Mouse (Mus musculus): ENCODE data around the gene Pim1. TPM values are rescaled to one million over a fixed set of nuclear protein-coding genes. Genes with fewer than 3 reads are reported as not detected.
A peak's percentile ranks its signal among the peaks of the same experiment; 100 is the strongest.

Gene Pim1
- total and polyA plus RNA-seq, 2 experiments from 2014 or later = 8.3 to 12.7 TPM

DNA sequence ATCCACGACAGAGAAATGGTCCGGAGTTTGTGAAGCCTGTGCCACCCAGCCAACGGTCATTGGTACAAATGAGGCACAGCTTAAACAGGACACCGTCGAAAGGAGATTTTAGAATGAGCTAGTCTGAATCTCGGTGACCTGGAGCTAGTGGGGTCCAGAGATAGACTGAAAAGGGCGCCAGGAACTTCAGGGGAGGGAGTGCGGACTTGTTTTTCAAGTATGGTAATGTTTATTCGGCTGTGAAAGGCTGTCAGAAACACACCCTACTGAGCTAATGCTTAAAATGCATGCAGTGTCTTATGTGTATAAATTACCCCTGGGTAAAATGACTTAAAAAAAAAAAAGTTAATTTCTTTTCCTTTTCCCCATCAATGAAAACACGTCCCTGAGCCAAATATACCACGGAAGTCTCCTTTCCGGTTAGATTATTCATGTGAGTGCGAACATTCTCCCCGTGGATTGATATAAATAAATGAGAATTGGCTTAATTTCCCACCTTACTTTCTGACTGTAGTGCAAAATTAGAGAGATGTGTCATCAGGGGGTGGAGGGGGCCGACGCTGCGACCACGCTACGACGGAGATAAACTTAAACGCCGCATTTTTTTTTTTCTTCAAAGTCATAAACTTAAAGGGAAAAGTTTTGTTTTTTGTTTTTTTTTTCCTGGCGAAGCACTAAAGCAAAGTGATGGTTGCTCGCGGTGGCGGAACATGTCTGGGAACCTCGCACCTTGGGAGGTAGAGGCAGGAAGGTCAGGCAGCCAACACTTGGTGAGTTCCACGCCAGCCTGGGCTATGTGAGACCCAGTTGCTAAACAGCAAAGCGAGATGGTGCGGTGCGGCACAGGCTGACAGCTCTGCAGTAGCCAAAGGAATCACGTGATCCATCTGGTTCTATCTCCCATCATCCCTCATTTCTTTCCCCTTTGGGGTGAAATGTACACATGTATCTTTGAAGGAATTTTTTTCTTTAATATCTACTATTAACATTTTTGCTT lies 12.4 kb downstream of the Pim1 start:
- Histone ChIP-seq H3K9ac (replicated peaks; ENCODE audit: low read length, poor library complexity, severe bottlenecking) (no peak overlapping the region), H3K9me3 (ENCODE audit: low read length) (no peaks in the 10 kb centered on the region), H3K4me3 (ENCODE audit: low read depth, low read length) (no peak overlapping the region), H3K4me1 (ENCODE audit: insufficient read depth, low read length) (no peaks in the 10 kb centered on the region), H3K36me3 (ENCODE audit: insufficient read depth, low read length) (no peaks in the 10 kb centered on the region), H3K27me3 (ENCODE audit: insufficient read depth, low read length) (no peaks in the 10 kb centered on the region), H3K4me2 (ENCODE audit: low read depth, low read length, poor library complexity, severe bottlenecking) (no peak overlapping the region), H3K27ac (ENCODE audit: low read depth, low read length) (no peak overlapping the region)
- DNase-seq (ENCODE audit: low spot score) (no peak), ATAC-seq (ENCODE audit: low FRiP score) (no peak)
- TF ChIP-seq CTCF (IDR thresholded peaks at IDR 0.05) = no peak
- 19% methylated on average over 32 of the region's 32 CpGs for WGBS

DNA sequence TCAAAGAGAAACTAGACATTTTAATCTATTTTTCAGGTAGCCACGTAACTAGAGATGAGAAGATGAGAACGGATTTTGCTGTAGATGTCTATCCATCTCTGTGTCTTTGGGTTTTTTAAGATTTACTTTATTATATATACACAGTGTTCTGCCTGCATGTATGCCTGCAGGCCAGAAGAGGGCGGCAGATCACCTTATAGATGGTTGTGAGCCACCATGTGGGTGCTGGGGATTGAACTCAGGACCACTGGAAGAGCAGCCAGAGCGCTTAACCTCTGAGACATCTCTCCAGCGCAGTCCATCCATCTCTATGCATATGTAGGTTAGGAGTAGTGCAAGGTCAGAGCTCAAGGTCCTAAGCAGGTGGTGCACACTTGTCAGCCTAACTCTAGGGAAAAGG lies 13.1 kb downstream of the Pim1 start:
- WGBS = 80% methylated on average over 5 of the region's 5 CpGs

DNA sequence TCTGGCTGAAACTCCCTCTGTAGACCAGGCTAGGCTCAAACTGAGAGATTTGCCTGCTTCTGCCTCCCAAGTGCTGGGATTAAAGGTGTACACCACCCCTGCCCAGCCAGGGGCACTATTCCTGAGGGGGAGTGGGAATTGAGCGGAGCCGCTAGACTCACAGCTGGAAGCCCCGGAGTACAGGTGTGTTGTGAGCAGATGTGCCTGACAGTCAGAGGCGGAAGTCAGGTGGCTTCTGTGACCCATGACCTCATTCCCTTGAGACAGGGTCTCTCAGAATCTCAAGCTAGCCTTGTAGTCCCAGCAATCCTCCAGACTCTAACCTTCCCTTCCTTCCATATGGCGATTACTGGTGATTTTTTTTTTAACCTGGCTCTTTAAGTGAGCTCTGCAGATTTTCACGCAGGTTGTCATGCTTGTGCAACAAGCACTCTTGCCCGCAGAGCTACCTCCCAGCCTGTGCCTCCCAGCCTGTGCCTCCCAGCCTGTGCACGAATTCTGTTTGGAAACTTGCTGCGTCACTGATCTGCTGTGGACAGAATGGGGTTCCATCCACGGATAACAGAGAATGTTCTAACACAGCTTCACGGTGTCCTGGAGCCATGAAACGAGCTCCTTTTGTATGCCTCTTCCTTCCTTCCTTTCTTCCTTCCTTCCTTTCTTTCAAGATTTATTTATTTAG lies 18.5 kb downstream of the Pim1 start:
- Histone ChIP-seq H3K27me3 (ENCODE audit: insufficient read depth, low read length) (no peaks in the 10 kb centered on the region), H3K9me3 (ENCODE audit: low read length) (no peaks in the 10 kb centered on the region), H3K4me1 (ENCODE audit: insufficient read depth, low read length) (no peaks in the 10 kb centered on the region), H3K4me2 (ENCODE audit: low read depth, low read length, poor library complexity, severe bottlenecking) (no peak overlapping the region), H3K9ac (replicated peaks; ENCODE audit: low read length, poor library complexity, severe bottlenecking) (no peak overlapping the region), H3K4me3 (ENCODE audit: low read depth, low read length) (no peak overlapping the region), H3K27ac (ENCODE audit: low read depth, low read length) (no peak overlapping the region), H3K36me3 (ENCODE audit: insufficient read depth, low read length) (no peaks in the 10 kb centered on the region)
- DNase-seq (ENCODE audit: low spot score) = no peak
- 75% methylated on average over 12 of the region's 12 CpGs for WGBS
- no peak for TF ChIP-seq CTCF (IDR thresholded peaks at IDR 0.05)
- no peak for ATAC-seq (ENCODE audit: low FRiP score)

More for the DNA sequence above, 13.1 kb downstream of the Pim1 start:
- H3K36me3 ChIP-seq (ENCODE audit: insufficient read depth, low read length) = no peaks in the 10 kb centered on the region
- H3K9me3 ChIP-seq (ENCODE audit: low read length) = no peaks in the 10 kb centered on the region
- peak; percentile 46 for TF ChIP-seq CTCF (IDR thresholded peaks at IDR 0.05)
- H3K4me1 ChIP-seq (ENCODE audit: insufficient read depth, low read length) = no peaks in the 10 kb centered on the region
- DNase-seq (ENCODE audit: low spot score) (no peak), ATAC-seq (ENCODE audit: low FRiP score) (no peak)
- H3K9ac ChIP-seq (replicated peaks; ENCODE audit: low read length, poor library complexity, severe bottlenecking) = no peak overlapping the region
- H3K27ac ChIP-seq (ENCODE audit: low read depth, low read length) = no peak overlapping the region
- no peak overlapping the region for H3K4me3 ChIP-seq (ENCODE audit: low read depth, low read length)
- no peak overlapping the region for H3K4me2 ChIP-seq (ENCODE audit: low read depth, low read length, poor library complexity, severe bottlenecking)
- no peaks in the 10 kb centered on the region for H3K27me3 ChIP-seq (ENCODE audit: insufficient read depth, low read length)

DNA sequence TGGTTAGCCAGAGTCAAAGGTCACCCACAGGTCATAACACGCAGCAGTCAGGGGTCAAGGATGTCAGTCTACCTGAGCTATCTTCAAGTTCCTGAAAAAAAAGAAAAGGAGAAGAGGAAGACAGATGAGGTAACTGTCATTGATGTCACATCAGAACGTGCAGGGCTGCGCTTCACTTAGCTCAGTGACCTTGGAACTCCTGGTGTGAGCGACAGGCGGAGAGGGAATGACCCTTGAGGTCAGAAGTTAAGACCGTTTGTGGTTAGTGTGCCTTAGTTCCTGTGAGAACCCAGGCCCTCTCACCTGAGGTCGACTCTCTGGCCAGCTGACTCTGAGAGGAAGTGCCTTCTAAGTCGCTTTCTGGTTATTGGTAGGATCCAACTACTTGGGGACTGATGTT lies 20.1 kb downstream of the Pim1 start:
- WGBS = 72% methylated on average over 8 of the region's 8 CpGs
- Histone ChIP-seq H3K4me3 (ENCODE audit: low read depth, low read length) (no peak overlapping the region), H3K27me3 (ENCODE audit: insufficient read depth, low read length) (no peaks in the 10 kb centered on the region), H3K4me1 (ENCODE audit: insufficient read depth, low read length) (no peaks in the 10 kb centered on the region), H3K4me2 (ENCODE audit: low read depth, low read length, poor library complexity, severe bottlenecking) (no peak overlapping the region), H3K36me3 (ENCODE audit: insufficient read depth, low read length) (no peaks in the 10 kb centered on the region), H3K9me3 (ENCODE audit: low read length) (no peaks in the 10 kb centered on the region), H3K9ac (replicated peaks; ENCODE audit: low read length, poor library complexity, severe bottlenecking) (no peak overlapping the region), H3K27ac (ENCODE audit: low read depth, low read length) (no peak overlapping the region)
- ATAC-seq (ENCODE audit: low FRiP score) (no peak), DNase-seq (ENCODE audit: low spot score) (no peak)
- no peak for TF ChIP-seq CTCF (IDR thresholded peaks at IDR 0.05)

DNA sequence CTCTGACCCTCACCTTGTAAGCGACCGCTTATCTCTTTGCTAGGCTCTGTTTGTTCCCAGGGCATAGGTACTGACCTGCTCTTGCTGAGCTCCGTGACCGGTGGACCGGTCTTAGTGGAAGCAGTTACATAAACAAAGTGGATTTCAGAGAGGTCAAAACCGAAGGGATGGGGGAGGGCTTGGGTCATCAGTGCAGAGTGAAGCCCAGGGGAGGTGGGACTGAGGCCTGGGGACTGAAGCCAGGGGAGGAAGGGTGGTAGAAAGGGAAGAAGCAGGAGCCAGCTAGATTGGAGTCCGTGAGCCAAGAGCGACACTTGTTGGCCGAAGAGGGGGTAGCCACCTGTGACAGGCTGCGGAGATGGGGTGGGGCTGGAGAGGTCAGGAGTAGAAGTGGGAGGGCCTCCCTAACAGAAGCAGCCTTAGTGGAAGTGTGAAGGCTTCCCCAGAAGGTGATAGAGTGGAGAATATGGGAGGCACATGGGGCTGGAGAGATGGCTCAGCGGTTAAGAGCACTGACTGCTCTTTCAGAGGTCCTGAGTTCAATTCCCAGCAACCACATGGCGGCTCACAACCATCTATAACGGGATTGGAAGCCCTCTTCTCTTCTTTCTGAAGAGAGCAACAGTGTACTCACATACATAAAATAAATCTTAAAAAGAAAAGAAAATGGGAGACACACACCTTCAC lies 22.6 kb downstream of the Pim1 start:
- H3K27me3 ChIP-seq (ENCODE audit: insufficient read depth, low read length) = no peaks in the 10 kb centered on the region
- WGBS = 43% methylated on average over 13 of the region's 13 CpGs
- no peak overlapping the region for H3K4me2 ChIP-seq (ENCODE audit: low read depth, low read length, poor library complexity, severe bottlenecking)
- H3K9me3 ChIP-seq (ENCODE audit: low read length) = no peaks in the 10 kb centered on the region
- no peak overlapping the region for H3K27ac ChIP-seq (ENCODE audit: low read depth, low read length)
- DNase-seq (ENCODE audit: low spot score) (peak; percentile 64), ATAC-seq (ENCODE audit: low FRiP score) (0 out of 2 replicates have a peak, but pooled peaks have one; percentile 5)
- H3K4me3 ChIP-seq (ENCODE audit: low read depth, low read length) = no peak overlapping the region
- TF ChIP-seq CTCF (IDR thresholded peaks at IDR 0.05) = peak; percentile 76
- no peak overlapping the region for H3K9ac ChIP-seq (replicated peaks; ENCODE audit: low read length, poor library complexity, severe bottlenecking)
- H3K36me3 ChIP-seq (ENCODE audit: insufficient read depth, low read length) = no peaks in the 10 kb centered on the region
- no peaks in the 10 kb centered on the region for H3K4me1 ChIP-seq (ENCODE audit: insufficient read depth, low read length)

All from midbrain, postnatal 0 days (tissue).